Mouse (Mus musculus): ENCODE data around the gene Oaz1. TPM values are rescaled to one million over a fixed set of nuclear protein-coding genes. Genes with fewer than 3 reads are reported as not detected.
"Not testable (repeated sequence)": the region's sequence is repeated elsewhere in the genome, so short reads cannot be mapped to it uniquely, and the experiment has no call there.

Gene Oaz1
- polyA plus RNA-seq, 1 experiment: 980 TPM

- 45% methylated on average over 6 of the region's 6 CpGs for WGBS
- DNase-seq (ENCODE audit: low read depth, low spot score): no peak
Measured at GRCm38 (mm10) chr10:80818599-80819281, 7.7 kb upstream of the Oaz1 start.

GRCm38 (mm10) chr10:80819406-80819805 is 7.0 kb upstream of the Oaz1 start:
- no peak for DNase-seq (ENCODE audit: low read depth, low spot score)
- WGBS: 15% methylated on average over 3 of the region's 3 CpGs

GRCm38 (mm10) chr10:80821991-80822390 is 4.5 kb upstream of the Oaz1 start:
- no peak for DNase-seq (ENCODE audit: low read depth, low spot score)
- WGBS: 42% methylated on average over 2 of the region's 2 CpGs

- DNase-seq (ENCODE audit: low read depth, low spot score): no peak
- 88% methylated on average over 5 of the region's 5 CpGs for WGBS
Measured at GRCm38 (mm10) chr10:80822528-80822927, 3.9 kb upstream of the Oaz1 start.

GRCm38 (mm10) chr10:80823316-80823715 is 3.1 kb upstream of the Oaz1 start:
- DNase-seq (ENCODE audit: low read depth, low spot score): no peak
- WGBS: 97% methylated on average over 1 of the region's 1 CpGs

GRCm38 (mm10) chr10:80823847-80824643 is 2.4 kb upstream of the Oaz1 start:
- 34% methylated on average over 8 of the region's 8 CpGs for WGBS
- no peak for DNase-seq (ENCODE audit: low read depth, low spot score)

GRCm38 (mm10) chr10:80824827-80825226 is 1.6 kb upstream of the Oaz1 start:
- WGBS: 55% methylated on average over 2 of the region's 2 CpGs
- DNase-seq (ENCODE audit: low read depth, low spot score): no peak

GRCm38 (mm10) chr10:80827063-80827869 is 810 bp downstream of the Oaz1 start:
- WGBS: 2% methylated on average over 29 of the region's 29 CpGs
- no peak for DNase-seq (ENCODE audit: low read depth, low spot score)

GRCm38 (mm10) chr10:80827870-80828420 is 1.5 kb downstream of the Oaz1 start:
- DNase-seq (ENCODE audit: low read depth, low spot score): no peak
- 32% methylated on average over 10 of the region's 10 CpGs for WGBS

- WGBS: 48% methylated on average over 9 of the region's 9 CpGs
- DNase-seq (ENCODE audit: low read depth, low spot score): not testable (repeated sequence)
Measured at GRCm38 (mm10) chr10:80828587-80828986, 2.1 kb downstream of the Oaz1 start.

GRCm38 (mm10) chr10:80829359-80830278 is 3.2 kb downstream of the Oaz1 start:
- WGBS: 38% methylated on average over 1 of the region's 1 CpGs
- no peak for DNase-seq (ENCODE audit: low read depth, low spot score)

GRCm38 (mm10) chr10:80831136-80831535 is 4.7 kb downstream of the Oaz1 start:
- 20% methylated on average over 9 of the region's 9 CpGs for WGBS
- no peak for DNase-seq (ENCODE audit: low read depth, low spot score)

- WGBS: 58% methylated on average over 7 of the region's 7 CpGs
- no peak for DNase-seq (ENCODE audit: low read depth, low spot score)
Measured at GRCm38 (mm10) chr10:80832818-80833217, 6.4 kb downstream of the Oaz1 start.

GRCm38 (mm10) chr10:80835617-80836016 is 9.2 kb downstream of the Oaz1 start:
- 50% methylated on average over 30 of the region's 30 CpGs for WGBS
- no peak for DNase-seq (ENCODE audit: low read depth, low spot score)

GRCm38 (mm10) chr10:80836949-80837379 is 10.5 kb downstream of the Oaz1 start:
- DNase-seq (ENCODE audit: low read depth, low spot score): no peak
- WGBS: 43% methylated on average over 7 of the region's 7 CpGs

GRCm38 (mm10) chr10:80837827-80838226 is 11.4 kb downstream of the Oaz1 start:
- DNase-seq (ENCODE audit: low read depth, low spot score): no peak
- 29% methylated on average over 2 of the region's 2 CpGs for WGBS

- WGBS: 43% methylated on average over 2 of the region's 2 CpGs
- no peak for DNase-seq (ENCODE audit: low read depth, low spot score)
Measured at GRCm38 (mm10) chr10:80838346-80838912, 12.0 kb downstream of the Oaz1 start.

GRCm38 (mm10) chr10:80839848-80840247 is 13.4 kb downstream of the Oaz1 start:
- WGBS: 52% methylated on average over 6 of the region's 6 CpGs
- no peak for DNase-seq (ENCODE audit: low read depth, low spot score)

GRCm38 (mm10) chr10:80841685-80842084 is 15.2 kb downstream of the Oaz1 start:
- WGBS: 82% methylated on average over 2 of the region's 2 CpGs
- no peak for DNase-seq (ENCODE audit: low read depth, low spot score)
